Mouse (Mus musculus): ENCODE data around the gene Ubald2.

- TF ChIP-seq CTCF (IDR thresholded peaks at IDR 0.05; ENCODE audit: low read depth) = no peak
- no peak for TF ChIP-seq EP300 (IDR thresholded peaks at IDR 0.05; ENCODE audit: low read depth)
Measured at GRCm38 (mm10) chr11:116470896-116471295, 37.0 kb downstream of the Ubald2 start.
